Mouse (Mus musculus) urinary bladder, postnatal 36 days (tissue): ENCODE measurements at regions not wholly inside any gene's neighbourhood (a gene's known extent, or its start where the extent isn't known, plus 50 kb on each side); places are given as distances from the start of the nearest gene placed in this dataset.
A peak's percentile ranks its signal among the peaks of the same experiment; 100 is the strongest.
"Not testable (repeated sequence)": the region's sequence is repeated elsewhere in the genome, so short reads cannot be mapped to it uniquely, and the experiment has no call there.

Experiments
- DNase-seq, 2 experiments: peaks; one replicate each; pipeline ENCODE4 v3.0.0; 2022; ENCODE audit warnings: low spot score in 2 of 2, mixed read lengths in 1 of 2

GRCm38 (mm10) chr9:78769168-78769567 lies 153.8 kb downstream of the Cd109 start:
- no peak for DNase-seq

- no peak for DNase-seq
These were observed 158.6 kb downstream of the Cd109 start for GRCm38 (mm10) chr9:78773936-78774335.

- DNase-seq: peak; percentile 10 to 13
These were observed 160.1 kb downstream of the Cd109 start for GRCm38 (mm10) chr9:78775462-78775861.

- no peak for DNase-seq
These were observed 165.2 kb downstream of the Cd109 start for GRCm38 (mm10) chr9:78780595-78780994.

GRCm38 (mm10) chr9:78782297-78782696 lies 167.0 kb downstream of the Cd109 start:
- DNase-seq: no peak

GRCm38 (mm10) chr9:78782860-78783259 lies 167.5 kb downstream of the Cd109 start:
- DNase-seq: no peak

GRCm38 (mm10) chr9:78787866-78788265 lies 172.5 kb downstream of the Cd109 start:
- no peak for DNase-seq

- DNase-seq: no peak
These were observed 174.4 kb downstream of the Cd109 start for GRCm38 (mm10) chr9:78789703-78790102.

- DNase-seq: no peak
These were observed 174.8 kb downstream of the Cd109 start for GRCm38 (mm10) chr9:78790155-78790554.

- DNase-seq: no peak
These were observed 180.5 kb downstream of the Cd109 start for GRCm38 (mm10) chr9:78795801-78796200.

- DNase-seq: no peak
These were observed 201.9 kb downstream of the Cd109 start for GRCm38 (mm10) chr9:78817221-78817620.

- DNase-seq: not testable (repeated sequence)
These were observed 206.3 kb downstream of the Cd109 start for GRCm38 (mm10) chr9:78821554-78822212.

GRCm38 (mm10) chr9:78844969-78845683 lies 229.8 kb downstream of the Cd109 start:
- DNase-seq: no peak

GRCm38 (mm10) chr9:78846110-78846509 lies 230.8 kb downstream of the Cd109 start:
- DNase-seq: no peak

GRCm38 (mm10) chr9:78847890-78848563 lies 232.7 kb downstream of the Cd109 start:
- no peak for DNase-seq

GRCm38 (mm10) chr9:78848564-78848893 lies 233.2 kb downstream of the Cd109 start:
- not testable (repeated sequence) for DNase-seq

GRCm38 (mm10) chr9:78856981-78857380 lies 241.6 kb downstream of the Cd109 start:
- DNase-seq: no peak

GRCm38 (mm10) chr9:78859956-78860355 lies 244.6 kb downstream of the Cd109 start:
- DNase-seq: no peak

GRCm38 (mm10) chr9:78872561-78872960 lies 257.2 kb downstream of the Cd109 start:
- DNase-seq: no peak

- DNase-seq: no peak
These were observed 264.8 kb downstream of the Cd109 start for GRCm38 (mm10) chr9:78879955-78880642.

- DNase-seq: no peak
These were observed 265.4 kb downstream of the Cd109 start for GRCm38 (mm10) chr9:78880643-78881306.

GRCm38 (mm10) chr9:78881307-78881790 lies 266.0 kb downstream of the Cd109 start:
- no peak for DNase-seq
